Mouse (Mus musculus): ENCODE measurements around the gene Plppr2. TPM values are rescaled to one million over a fixed set of nuclear protein-coding genes. Genes with fewer than 3 reads are reported as not detected.

Gene Plppr2
- 37.0 and 40.9 TPM in 2 replicates for polyA plus RNA-seq (2016; fragmentation: Nextera tagmentation; extraction: Ambion mirVana)

DNA sequence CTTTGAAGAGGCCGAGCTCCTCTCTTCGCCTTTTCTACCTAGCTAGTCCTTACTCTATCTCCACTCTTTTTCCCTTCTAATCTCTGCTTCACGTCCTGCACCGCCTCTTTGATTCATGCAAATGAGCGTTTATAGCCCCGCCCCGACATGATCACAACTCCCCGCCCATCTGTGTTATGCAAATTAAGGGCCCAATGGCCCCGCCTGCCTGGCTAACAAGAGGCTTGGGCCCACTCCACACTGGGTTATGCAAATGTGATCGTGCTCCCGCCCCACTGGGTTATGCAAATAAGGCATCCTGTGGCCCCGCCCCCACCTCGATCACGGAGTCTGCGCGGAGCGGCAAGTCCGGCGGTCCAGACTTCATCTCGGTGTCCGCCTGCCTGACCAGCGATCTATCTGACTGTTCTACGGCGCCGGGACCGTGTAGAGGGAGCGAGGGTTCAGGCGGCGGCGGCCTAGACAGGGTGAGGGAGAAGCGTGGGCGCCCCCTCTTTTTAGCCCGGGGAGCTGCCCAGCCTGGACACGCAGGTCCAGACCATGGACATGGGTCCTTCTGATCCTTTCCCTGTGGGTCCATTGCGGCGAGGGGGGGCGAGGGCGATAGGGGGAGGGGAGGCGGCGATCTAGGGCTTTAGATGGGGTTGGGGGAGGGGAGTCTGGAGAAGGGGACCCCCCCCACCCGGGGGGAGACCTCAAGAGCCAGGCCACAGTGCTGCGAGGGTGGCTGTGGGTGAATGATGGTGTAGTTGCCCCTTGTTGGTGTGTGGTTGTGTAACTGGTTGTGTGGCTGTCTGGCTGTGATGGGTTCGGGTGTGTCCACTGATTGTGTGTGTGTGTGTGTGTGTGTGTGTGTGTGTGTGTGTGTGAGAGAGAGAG, at the start of gene Plppr2:
Plppr2 (plus strand) TSS at position 342 of the 879 bp plus-strand sequence.
- peak; percentile 97 for ATAC-seq (ENCODE audit: low FRiP score)
- Histone ChIP-seq H3K27me3 (0 out of 2 replicates have a peak, but pooled peaks cover 7% of the 10 kb centered on the region), H3K27ac (peak within 1 kb of the TSS; percentile 75), H3K4me1 (peaks cover 17% of the 10 kb centered on the region), H3K9me3 (no peaks in the 10 kb centered on the region), H3K9ac (peak within 1 kb of the TSS; percentile 81), H3K4me2 (peak within 1 kb of the TSS; percentile 87), H3K4me3 (replicated peaks) (peak within 1 kb of the TSS; percentile 68), H3K36me3 (replicated peaks) (peaks cover 14% of the 10 kb centered on the region)
- 2% methylated on average over 43 of the region's 43 CpGs for WGBS

DNA sequence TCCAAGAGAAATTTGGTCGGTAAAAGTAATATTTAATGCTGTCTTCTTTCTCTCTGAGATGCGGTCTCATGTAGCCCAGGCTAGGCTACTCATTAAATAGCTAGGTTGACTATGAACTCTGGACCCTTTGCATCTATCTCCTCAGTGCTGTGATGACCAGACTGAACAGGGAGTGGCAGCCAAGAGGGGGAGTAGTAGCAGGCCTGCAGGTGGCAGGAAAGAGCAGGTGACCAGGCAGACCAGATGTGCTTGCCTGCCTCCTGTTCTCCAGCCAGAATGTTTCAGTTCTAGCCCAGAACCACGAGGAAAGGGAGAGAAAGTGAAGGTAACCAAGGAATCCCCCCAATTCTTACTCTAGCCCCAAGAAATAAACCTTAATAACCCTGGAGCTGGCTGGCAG, 47.6 kb upstream of the Plppr2 start:
- ATAC-seq (ENCODE audit: low FRiP score), result no peak
- no peak overlapping the region for H3K4me3 ChIP-seq (replicated peaks)
- H3K27me3 ChIP-seq, result peaks cover 9% of the 10 kb centered on the region; the same call in 1 of the 2 replicates
- H3K36me3 ChIP-seq (replicated peaks), result no peaks in the 10 kb centered on the region
- no peak overlapping the region for H3K9ac ChIP-seq
- no peaks in the 10 kb centered on the region for H3K4me1 ChIP-seq
- H3K4me2 ChIP-seq, result no peak overlapping the region
- no peaks in the 10 kb centered on the region for H3K9me3 ChIP-seq
- no peak overlapping the region for H3K27ac ChIP-seq
- 71% methylated on average over 3 of the region's 3 CpGs for WGBS

DNA sequence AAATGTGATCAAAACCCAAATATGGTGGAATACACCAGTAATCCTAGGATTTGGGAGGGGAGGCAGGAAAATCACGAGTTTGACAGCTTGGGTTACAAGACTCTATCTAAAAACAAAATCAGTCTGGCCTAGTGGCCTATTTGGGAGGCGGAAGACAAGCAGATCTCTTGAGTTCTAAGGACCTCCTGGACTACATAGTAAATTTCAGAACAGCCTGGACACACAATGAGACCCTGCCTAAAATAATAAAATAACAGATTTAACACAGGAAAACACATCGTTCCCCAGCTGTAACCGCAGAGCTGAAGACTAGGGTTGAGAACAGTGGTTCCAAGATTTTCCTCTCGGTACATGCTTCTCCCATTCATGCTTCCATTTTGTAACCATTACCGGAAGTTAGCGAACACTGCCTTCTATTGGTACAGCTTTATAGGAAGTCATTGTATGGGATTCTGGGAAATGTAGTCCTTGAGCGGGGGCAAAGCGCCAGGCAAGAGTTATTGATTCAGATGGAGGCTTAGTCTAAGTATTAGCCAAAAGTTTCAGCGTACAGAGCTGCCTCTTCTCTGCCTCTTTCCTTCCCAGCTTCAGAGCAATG, 35.5 kb upstream of the Plppr2 start:
- 10% methylated on average over 10 of the region's 10 CpGs for WGBS
- Histone ChIP-seq H3K27me3 (peaks cover 34% of the 10 kb centered on the region), H3K36me3 (replicated peaks) (no peaks in the 10 kb centered on the region), H3K27ac (0 out of 2 replicates have a peak overlapping the region, but pooled peaks have one; percentile 13), H3K9me3 (no peaks in the 10 kb centered on the region), H3K4me2 (peak overlapping the region; percentile 52), H3K9ac (no peak overlapping the region), H3K4me1 (0 out of 2 replicates have a peak, but pooled peaks cover 5% of the 10 kb centered on the region), H3K4me3 (replicated peaks) (peak overlapping the region; percentile 41)
- ATAC-seq (ENCODE audit: low FRiP score), result peak; percentile 89

DNA sequence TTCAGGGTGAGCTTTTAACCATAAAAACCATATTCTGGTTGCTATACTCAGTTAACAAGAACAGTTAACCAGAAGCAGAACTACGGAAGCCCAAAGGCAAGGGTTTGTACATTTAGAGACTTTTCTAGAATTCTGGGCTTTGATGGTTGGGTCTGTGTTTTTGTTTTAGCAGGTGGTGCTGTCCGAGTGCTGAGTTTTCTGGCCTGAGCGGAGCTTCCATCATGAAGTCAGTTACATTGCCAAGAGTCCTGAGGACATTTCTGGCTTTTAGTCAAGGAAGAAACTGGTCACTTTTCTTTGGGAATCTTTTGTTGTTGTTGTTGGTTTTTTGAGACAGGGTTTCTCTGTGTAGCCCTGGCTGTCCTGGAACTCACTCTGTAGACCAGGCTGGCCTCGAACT, 32.8 kb upstream of the Plppr2 start:
- H3K36me3 ChIP-seq (replicated peaks), result no peaks in the 10 kb centered on the region
- no peak for ATAC-seq (ENCODE audit: low FRiP score)
- H3K27me3 ChIP-seq, result peaks cover 22% of the 10 kb centered on the region
- no peak overlapping the region for H3K27ac ChIP-seq
- H3K4me3 ChIP-seq (replicated peaks), result no peak overlapping the region
- no peaks in the 10 kb centered on the region for H3K9me3 ChIP-seq
- H3K4me2 ChIP-seq, result no peak overlapping the region
- H3K9ac ChIP-seq, result no peak overlapping the region
- WGBS, result 94% methylated on average over 4 of the region's 4 CpGs
- 0 out of 2 replicates have a peak, but pooled peaks cover 5% of the 10 kb centered on the region for H3K4me1 ChIP-seq

DNA sequence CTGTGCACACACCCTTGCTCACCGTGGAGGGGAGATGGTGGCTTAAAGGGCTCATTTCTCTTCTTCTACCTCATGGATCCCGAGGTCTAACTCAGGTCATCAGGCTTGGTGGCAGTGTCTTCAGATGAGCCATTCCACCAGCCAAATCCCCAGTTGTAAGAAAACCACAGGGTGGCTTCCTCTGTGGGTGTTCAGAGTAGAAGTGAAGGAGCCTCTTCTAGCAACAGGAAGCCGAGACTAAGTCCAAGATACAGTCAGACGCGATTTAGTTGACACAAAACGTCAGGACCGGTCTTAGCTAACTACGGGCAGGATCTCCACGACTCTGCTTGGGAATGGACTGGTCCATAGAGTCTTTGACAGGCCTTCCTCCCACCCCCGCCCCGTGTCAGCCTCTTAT, 28.6 kb upstream of the Plppr2 start:
- Histone ChIP-seq H3K36me3 (replicated peaks) (no peaks in the 10 kb centered on the region), H3K9ac (no peak overlapping the region), H3K4me2 (no peak overlapping the region), H3K4me1 (no peaks in the 10 kb centered on the region), H3K4me3 (replicated peaks) (no peak overlapping the region), H3K9me3 (no peaks in the 10 kb centered on the region), H3K27me3 (peaks cover 13% of the 10 kb centered on the region), H3K27ac (no peak overlapping the region)
- no peak for ATAC-seq (ENCODE audit: low FRiP score)
- WGBS, result 78% methylated on average over 11 of the region's 11 CpGs

DNA sequence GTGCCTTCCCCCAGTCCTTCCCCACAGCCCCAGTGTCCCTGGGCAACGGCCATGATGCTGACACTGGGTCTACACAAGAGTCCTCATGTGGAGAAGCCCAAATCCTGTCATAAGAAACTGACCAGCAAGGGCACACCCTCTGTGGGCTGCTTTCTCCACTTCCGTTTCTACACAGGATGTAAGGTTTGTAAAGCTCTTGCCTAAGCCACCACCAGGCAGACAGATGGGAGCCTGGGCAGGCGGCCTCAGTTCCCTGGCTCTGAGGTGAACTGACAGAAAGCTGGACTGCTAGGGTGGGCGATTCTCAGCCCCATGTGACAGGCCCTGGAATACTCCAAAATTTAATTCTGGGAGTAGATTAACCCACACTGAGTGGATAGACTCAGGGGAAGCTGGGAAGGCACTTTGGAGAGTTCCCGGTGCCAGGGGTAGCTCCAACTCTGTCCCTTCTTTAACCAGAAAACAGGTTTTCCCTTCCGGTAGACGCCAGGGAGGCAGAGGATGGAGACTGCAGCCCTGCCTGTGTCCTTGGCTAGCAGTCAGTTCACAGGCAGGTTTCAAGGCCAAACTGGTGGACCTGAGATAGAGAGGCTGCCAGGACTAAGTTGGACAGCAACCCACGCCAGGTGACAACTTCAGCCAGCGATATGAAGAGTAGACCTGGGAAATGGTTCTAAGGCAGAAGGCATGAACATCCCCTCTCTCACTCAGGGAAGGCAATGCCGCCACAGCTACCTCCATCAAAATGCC, 27.2 kb upstream of the Plppr2 start:
- no peak overlapping the region for H3K9ac ChIP-seq
- 79% methylated on average over 10 of the region's 10 CpGs for WGBS
- H3K4me1 ChIP-seq, result no peaks in the 10 kb centered on the region
- no peak overlapping the region for H3K4me3 ChIP-seq (replicated peaks)
- peaks cover 5% of the 10 kb centered on the region for H3K27me3 ChIP-seq
- no peak overlapping the region for H3K4me2 ChIP-seq
- H3K9me3 ChIP-seq, result no peaks in the 10 kb centered on the region
- no peak overlapping the region for H3K27ac ChIP-seq
- no peaks in the 10 kb centered on the region for H3K36me3 ChIP-seq (replicated peaks)
- no peak for ATAC-seq (ENCODE audit: low FRiP score)

DNA sequence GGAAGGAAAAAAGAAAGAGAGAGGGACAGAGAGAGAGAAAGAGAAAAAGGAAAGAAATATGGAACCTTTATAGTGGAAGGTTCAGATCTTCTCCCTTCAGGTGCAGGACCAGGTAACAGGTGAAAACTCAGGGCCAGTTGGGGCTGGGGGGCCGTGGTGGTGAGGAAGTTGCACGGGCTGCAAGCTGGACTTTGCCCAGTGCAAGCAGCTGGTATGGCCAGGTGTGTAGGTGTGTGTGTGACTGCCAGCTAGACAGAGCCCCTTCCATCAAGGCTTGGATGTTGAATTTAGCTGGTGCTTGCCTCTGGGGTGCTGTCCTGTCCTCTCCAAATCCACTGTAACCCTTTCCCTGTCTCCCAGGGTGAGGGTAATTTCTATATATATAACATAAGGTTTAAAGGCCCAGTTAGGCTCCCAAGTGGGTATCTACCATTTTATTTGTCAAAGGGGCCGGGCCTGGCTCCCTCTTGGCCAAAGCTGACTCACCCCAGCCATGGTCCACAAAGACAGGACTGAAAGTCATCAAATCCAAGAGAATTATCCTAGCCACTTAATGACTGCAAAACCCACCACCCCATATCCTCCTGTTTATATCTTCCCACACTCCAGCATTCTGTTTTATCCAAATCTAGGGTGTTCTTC, 19.9 kb upstream of the Plppr2 start:
- H3K9me3 ChIP-seq, result no peaks in the 10 kb centered on the region
- H3K9ac ChIP-seq, result peak overlapping the region; percentile 66
- H3K4me2 ChIP-seq, result peak overlapping the region; percentile 96
- 58% methylated on average over 3 of the region's 3 CpGs for WGBS
- H3K27me3 ChIP-seq, result peaks cover 29% of the 10 kb centered on the region
- H3K4me3 ChIP-seq (replicated peaks), result peak overlapping the region; percentile 62
- ATAC-seq (ENCODE audit: low FRiP score), result no peak
- H3K27ac ChIP-seq, result no peak overlapping the region
- no peaks in the 10 kb centered on the region; the same call in 1 of the 2 replicates for H3K36me3 ChIP-seq (replicated peaks)
- H3K4me1 ChIP-seq, result peaks cover 11% of the 10 kb centered on the region

DNA sequence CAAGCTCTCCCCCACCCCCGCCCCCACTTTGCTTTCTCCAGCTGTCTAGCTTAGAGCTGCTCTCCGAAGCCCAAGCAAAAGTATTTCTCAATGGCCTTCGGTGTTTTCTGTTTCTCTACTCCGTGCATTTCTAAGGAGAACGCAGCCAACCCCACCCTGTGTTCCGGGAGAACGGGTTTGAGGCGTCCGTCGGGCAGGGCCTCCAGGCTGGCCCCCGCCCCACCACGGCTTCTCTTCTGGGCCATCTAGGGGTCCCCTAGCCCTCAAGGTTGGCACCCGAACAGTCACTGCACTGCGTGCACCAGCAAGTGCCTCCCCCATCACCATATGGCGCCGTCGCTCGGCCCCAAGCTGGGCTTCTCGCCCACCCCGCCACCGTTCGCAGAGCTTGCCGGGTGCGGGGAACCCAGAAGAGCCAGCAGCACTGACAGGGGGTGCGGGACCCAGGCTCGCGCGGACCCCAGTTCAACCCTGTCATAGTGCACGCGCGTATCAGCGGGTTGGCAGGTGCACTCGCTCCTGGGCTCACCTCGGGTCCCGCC, 19.3 kb upstream of the Plppr2 start:
- Histone ChIP-seq H3K4me1 (peaks cover 11% of the 10 kb centered on the region), H3K36me3 (replicated peaks) (no peaks in the 10 kb centered on the region; the same call in 1 of the 2 replicates), H3K27ac (peak overlapping the region; percentile 39), H3K4me3 (replicated peaks) (peak overlapping the region; percentile 62), H3K9me3 (no peaks in the 10 kb centered on the region), H3K4me2 (peak overlapping the region; percentile 96), H3K27me3 (peaks cover 29% of the 10 kb centered on the region), H3K9ac (peak overlapping the region; percentile 66)
- 2% methylated on average over 35 of the region's 35 CpGs for WGBS
- no peak; the same call in 1 of the 2 replicates for ATAC-seq (ENCODE audit: low FRiP score)

DNA sequence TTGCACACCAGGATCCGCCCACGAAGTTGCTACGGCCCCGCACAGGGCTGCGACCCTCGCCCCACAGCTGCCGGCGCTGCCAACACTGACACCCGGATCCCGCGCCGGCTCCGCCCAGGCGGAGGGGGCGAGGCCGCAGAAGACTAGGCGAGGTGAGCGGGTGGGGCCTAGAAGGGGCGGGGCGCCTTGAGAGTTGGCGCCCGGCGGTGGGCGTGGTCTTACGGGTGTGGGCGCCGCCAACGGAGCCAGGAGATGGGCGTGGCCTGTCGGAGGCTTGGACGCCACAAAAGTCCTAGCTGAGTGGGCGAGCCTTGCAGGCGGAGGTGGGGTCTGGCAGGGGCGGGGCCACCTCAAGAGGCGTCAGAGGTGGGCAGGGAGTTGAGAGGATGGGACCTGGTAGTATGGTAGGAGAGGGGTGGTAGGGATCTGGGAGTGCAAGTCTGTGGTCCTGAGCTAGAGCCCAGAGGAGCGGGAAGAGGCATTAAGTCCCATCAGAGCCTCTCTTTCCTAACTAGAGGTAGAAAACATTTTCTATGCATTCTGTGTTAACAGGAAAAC, 18.7 kb upstream of the Plppr2 start, which contains the start of gene Rab3d:
Rab3d (minus strand) TSS at position 158 of the 558 bp plus-strand sequence.
- H3K9me3 ChIP-seq, result no peaks in the 10 kb centered on the region

DNA sequence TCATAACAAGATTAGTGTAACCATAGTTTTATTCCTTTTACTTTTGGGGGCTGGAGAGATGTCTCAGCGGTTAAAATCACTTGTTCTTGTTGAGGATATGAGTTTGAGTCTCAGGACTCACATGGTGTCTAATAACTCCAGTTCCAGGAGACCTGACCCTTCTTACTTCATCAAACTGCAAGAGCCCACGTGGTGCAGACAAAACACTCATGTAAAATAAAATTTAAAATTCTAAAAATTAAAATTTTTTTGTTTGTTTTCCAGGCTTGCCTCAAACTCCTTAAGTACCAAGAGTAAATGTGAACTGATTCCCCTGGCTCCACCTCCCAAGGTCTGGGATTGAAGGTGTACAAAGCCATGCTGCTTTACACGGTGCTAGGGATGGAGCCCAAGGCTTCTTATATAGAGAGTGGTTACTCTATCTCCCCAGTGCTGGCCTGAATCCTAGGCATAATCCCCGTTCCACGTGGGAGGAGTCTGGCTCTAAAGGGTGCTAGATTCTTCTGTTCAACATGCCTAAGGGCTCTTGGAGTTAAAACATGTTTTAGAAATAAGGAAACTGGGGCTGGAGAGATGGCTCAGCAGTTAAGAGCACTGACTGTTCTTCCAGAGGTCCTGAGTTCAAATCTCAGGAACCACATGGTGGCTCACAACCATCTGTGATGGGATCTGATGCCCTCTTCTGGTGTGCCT, 18.0 kb upstream of the Plppr2 start:
- WGBS, result 24% methylated on average over 5 of the region's 5 CpGs
- Histone ChIP-seq H3K27ac (no peak overlapping the region), H3K4me3 (replicated peaks) (0 out of 2 replicates have a peak overlapping the region, but pooled peaks have one; percentile 62), H3K4me2 (peak overlapping the region; percentile 96), H3K9me3 (no peaks in the 10 kb centered on the region), H3K36me3 (replicated peaks) (no peaks in the 10 kb centered on the region; the same call in 1 of the 2 replicates), H3K9ac (no peak overlapping the region), H3K4me1 (peaks cover 11% of the 10 kb centered on the region), H3K27me3 (peaks cover 29% of the 10 kb centered on the region)
- ATAC-seq (ENCODE audit: low FRiP score), result no peak

More for the DNA sequence above, 18.7 kb upstream of the Plppr2 start, which contains the start of gene Rab3d:
- under 1% methylated on average over 36 of the region's 36 CpGs for WGBS
- peak; percentile 94 for ATAC-seq (ENCODE audit: low FRiP score)
- Histone ChIP-seq H3K4me3 (replicated peaks) (peak within 1 kb of the TSS; percentile 62), H3K27ac (peak within 1 kb of the TSS; percentile 43), H3K27me3 (peaks cover 29% of the 10 kb centered on the region), H3K9ac (peak within 1 kb of the TSS; percentile 66), H3K4me1 (peaks cover 11% of the 10 kb centered on the region), H3K36me3 (replicated peaks) (no peaks in the 10 kb centered on the region; the same call in 1 of the 2 replicates), H3K4me2 (peak within 1 kb of the TSS; percentile 96)
